Mouse (Mus musculus): Measurements from ENCODE around the gene Fam24b. TPM values are rescaled to one million over a fixed set of nuclear protein-coding genes. Genes with fewer than 3 reads are reported as not detected.
A peak's percentile ranks its signal among the peaks of the same experiment; 100 is the strongest.

The Fam24b gene
- polyA plus RNA-seq, 1 experiment from 2014 or later = not detected

DNA sequence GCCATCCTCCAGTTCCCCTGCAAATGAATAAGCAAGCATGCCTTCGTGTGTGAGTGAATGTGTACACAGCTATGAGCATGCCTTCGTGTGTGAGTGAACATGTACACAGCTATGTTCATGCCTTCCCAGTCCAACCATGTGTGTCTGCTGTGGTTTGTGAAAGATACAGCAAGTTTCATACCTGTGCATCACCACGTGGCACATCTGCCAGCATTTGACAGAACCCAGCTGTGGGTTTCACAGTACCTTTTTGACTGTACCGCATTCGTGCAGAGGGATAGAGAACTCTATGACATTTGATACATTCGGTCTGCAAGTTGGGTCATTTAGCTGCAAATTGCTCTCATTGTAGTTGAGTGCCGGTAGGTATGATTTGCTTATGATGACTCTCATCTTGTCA lies 14.8 kb downstream of the Fam24b start:
- Histone ChIP-seq H3K27me3 (ENCODE audit: control insufficient read depth, insufficient read depth, low read length) (no peaks in the 10 kb centered on the region), H3K4me2 (replicated peaks; ENCODE audit: low read depth) (no peak overlapping the region), H3K36me3 (ENCODE audit: control insufficient read depth, insufficient read depth, low read length) (no peaks in the 10 kb centered on the region), H3K27ac (replicated peaks) (no peak overlapping the region), H3K4me1 (replicated peaks; ENCODE audit: control insufficient read depth, insufficient read depth) (no peaks in the 10 kb centered on the region), H3K9ac (ENCODE audit: low read length) (no peak overlapping the region), H3K4me3 (ENCODE audit: low read depth, low read length) (no peak overlapping the region), H3K9me3 (ENCODE audit: control insufficient read depth, low read length) (no peaks in the 10 kb centered on the region)
- ATAC-seq (ENCODE audit: low FRiP score, low TSS enrichment) (no peak), DNase-seq (ENCODE audit: low spot score) (no peak)
- no peak for TF ChIP-seq CTCF (IDR thresholded peaks at IDR 0.05; ENCODE audit: low read depth)
- no peak for TF ChIP-seq EP300 (optimal IDR thresholded peaks at IDR 0.05)
- WGBS = 66% methylated on average over 7 of the region's 7 CpGs

- WGBS = 75% methylated on average over 5 of the region's 5 CpGs
Measured at GRCm38 (mm10) chr7:131306733-131307132, 22.6 kb downstream of the Fam24b start.

GRCm38 (mm10) chr7:131303340-131303739 lies 26.0 kb downstream of the Fam24b start:
- H3K9ac ChIP-seq (ENCODE audit: low read length) = no peak overlapping the region
- DNase-seq (ENCODE audit: low spot score) (no peak), ATAC-seq (ENCODE audit: low FRiP score, low TSS enrichment) (no peak)
- no peaks in the 10 kb centered on the region for H3K9me3 ChIP-seq (ENCODE audit: control insufficient read depth, low read length)
- H3K4me2 ChIP-seq (replicated peaks; ENCODE audit: low read depth) = no peak overlapping the region
- H3K4me3 ChIP-seq (ENCODE audit: low read depth, low read length) = no peak overlapping the region
- no peaks in the 10 kb centered on the region for H3K27me3 ChIP-seq (ENCODE audit: control insufficient read depth, insufficient read depth, low read length)
- H3K36me3 ChIP-seq (ENCODE audit: control insufficient read depth, insufficient read depth, low read length) = no peaks in the 10 kb centered on the region
- no peaks in the 10 kb centered on the region for H3K4me1 ChIP-seq (replicated peaks; ENCODE audit: control insufficient read depth, insufficient read depth)
- H3K27ac ChIP-seq (replicated peaks) = no peak overlapping the region
- TF ChIP-seq EP300 (optimal IDR thresholded peaks at IDR 0.05) = no peak
- TF ChIP-seq CTCF (IDR thresholded peaks at IDR 0.05; ENCODE audit: low read depth) = no peak
- 56% methylated on average over 8 of the region's 8 CpGs for WGBS

More at GRCm38 (mm10) chr7:131306733-131307132, 22.6 kb downstream of the Fam24b start:
- DNase-seq (ENCODE audit: low spot score) (no peak), ATAC-seq (ENCODE audit: low FRiP score, low TSS enrichment) (no peak)
- Histone ChIP-seq H3K27me3 (ENCODE audit: control insufficient read depth, insufficient read depth, low read length) (no peaks in the 10 kb centered on the region), H3K27ac (replicated peaks) (no peak overlapping the region), H3K36me3 (ENCODE audit: control insufficient read depth, insufficient read depth, low read length) (no peaks in the 10 kb centered on the region), H3K4me1 (replicated peaks; ENCODE audit: control insufficient read depth, insufficient read depth) (no peaks in the 10 kb centered on the region), H3K9me3 (ENCODE audit: control insufficient read depth, low read length) (no peaks in the 10 kb centered on the region), H3K4me3 (ENCODE audit: low read depth, low read length) (no peak overlapping the region), H3K4me2 (replicated peaks; ENCODE audit: low read depth) (no peak overlapping the region), H3K9ac (ENCODE audit: low read length) (no peak overlapping the region)
- TF ChIP-seq CTCF (IDR thresholded peaks at IDR 0.05; ENCODE audit: low read depth) (no peak), EP300 (optimal IDR thresholded peaks at IDR 0.05) (no peak)

DNA sequence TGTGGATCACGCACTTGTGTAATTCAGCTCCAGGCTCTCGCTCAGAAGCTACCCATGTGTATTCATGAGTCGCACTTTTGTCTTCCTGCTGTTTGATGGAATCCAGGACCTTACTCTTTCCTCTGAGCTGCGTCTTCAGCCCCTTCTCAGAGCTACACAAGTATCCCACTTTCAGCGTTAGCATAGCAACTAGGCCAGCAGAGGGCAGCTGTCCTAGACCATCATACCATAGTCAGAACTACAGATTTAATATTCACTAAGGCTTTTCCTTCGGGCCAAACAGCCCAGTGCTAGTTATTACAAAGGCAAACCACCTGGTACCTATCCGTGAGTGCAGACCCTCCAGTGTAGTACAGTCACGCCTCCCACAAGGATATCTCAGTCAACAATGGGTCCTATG lies 32.2 kb downstream of the Fam24b start:
- Histone ChIP-seq H3K4me2 (replicated peaks; ENCODE audit: low read depth) (no peak overlapping the region), H3K36me3 (ENCODE audit: control insufficient read depth, insufficient read depth, low read length) (no peaks in the 10 kb centered on the region), H3K9me3 (ENCODE audit: control insufficient read depth, low read length) (no peaks in the 10 kb centered on the region), H3K27ac (replicated peaks) (no peak overlapping the region), H3K27me3 (ENCODE audit: control insufficient read depth, insufficient read depth, low read length) (no peaks in the 10 kb centered on the region), H3K4me1 (replicated peaks; ENCODE audit: control insufficient read depth, insufficient read depth) (no peaks in the 10 kb centered on the region), H3K4me3 (ENCODE audit: low read depth, low read length) (no peak overlapping the region), H3K9ac (ENCODE audit: low read length) (no peak overlapping the region)
- 71% methylated on average over 8 of the region's 8 CpGs for WGBS
- no peak for DNase-seq (ENCODE audit: low spot score)
- peak; percentile 45 for TF ChIP-seq CTCF (IDR thresholded peaks at IDR 0.05; ENCODE audit: low read depth)
- no peak for TF ChIP-seq EP300 (optimal IDR thresholded peaks at IDR 0.05)
- no peak for ATAC-seq (ENCODE audit: low FRiP score, low TSS enrichment)

Other genes with a start within 250 kb of the Fam24b start
- not detected in 2 replicates for gene 4933402N03Rik, start 183.2 kb downstream of the Fam24b start, polyA plus RNA-seq (2015; fragmentation: Nextera tagmentation; extraction: Ambion mirVana)
- gene 5430419D17Rik, start 155.1 kb downstream of the Fam24b start, polyA plus RNA-seq (2015; fragmentation: Nextera tagmentation; extraction: Ambion mirVana) = 0.06 TPM in 1 of 2 replicates, not detected in the other
- gene Cuzd1, start 7.2 kb downstream of the Fam24b start, polyA plus RNA-seq (2015; fragmentation: Nextera tagmentation; extraction: Ambion mirVana) = 0.06 and 0.10 TPM in 2 replicates
- not detected in 2 replicates for gene Fam24a, start 4.3 kb upstream of the Fam24b start, polyA plus RNA-seq (2015; fragmentation: Nextera tagmentation; extraction: Ambion mirVana)
- gene 2310057M21Rik, start 33.2 kb upstream of the Fam24b start, polyA plus RNA-seq (2015; fragmentation: Nextera tagmentation; extraction: Ambion mirVana) = 11.5 and 12.8 TPM in 2 replicates
- gene Pstk, start 41.6 kb upstream of the Fam24b start, polyA plus RNA-seq (2015; fragmentation: Nextera tagmentation; extraction: Ambion mirVana) = 50.0 and 52.2 TPM in 2 replicates
- gene Ikzf5, start 81.0 kb upstream of the Fam24b start, polyA plus RNA-seq (2015; fragmentation: Nextera tagmentation; extraction: Ambion mirVana) = 6.4 and 6.8 TPM in 2 replicates
- 54.5 and 59.1 TPM in 2 replicates for gene Acadsb, start 81.1 kb upstream of the Fam24b start, polyA plus RNA-seq (2015; fragmentation: Nextera tagmentation; extraction: Ambion mirVana)
- gene Hmx3, start 213.4 kb upstream of the Fam24b start, polyA plus RNA-seq (2015; fragmentation: Nextera tagmentation; extraction: Ambion mirVana) = 0.82 and 1.1 TPM in 2 replicates
- 0.34 and 0.74 TPM in 2 replicates for gene Hmx2, start 219.3 kb upstream of the Fam24b start, polyA plus RNA-seq (2015; fragmentation: Nextera tagmentation; extraction: Ambion mirVana)
- 78.5 and 86.0 TPM in 2 replicates for gene Bub3, start 230.7 kb upstream of the Fam24b start, polyA plus RNA-seq (2015; fragmentation: Nextera tagmentation; extraction: Ambion mirVana)